Mouse (Mus musculus): ENCODE measurements around the gene Ankle1.

Gene Ankle1

DNA sequence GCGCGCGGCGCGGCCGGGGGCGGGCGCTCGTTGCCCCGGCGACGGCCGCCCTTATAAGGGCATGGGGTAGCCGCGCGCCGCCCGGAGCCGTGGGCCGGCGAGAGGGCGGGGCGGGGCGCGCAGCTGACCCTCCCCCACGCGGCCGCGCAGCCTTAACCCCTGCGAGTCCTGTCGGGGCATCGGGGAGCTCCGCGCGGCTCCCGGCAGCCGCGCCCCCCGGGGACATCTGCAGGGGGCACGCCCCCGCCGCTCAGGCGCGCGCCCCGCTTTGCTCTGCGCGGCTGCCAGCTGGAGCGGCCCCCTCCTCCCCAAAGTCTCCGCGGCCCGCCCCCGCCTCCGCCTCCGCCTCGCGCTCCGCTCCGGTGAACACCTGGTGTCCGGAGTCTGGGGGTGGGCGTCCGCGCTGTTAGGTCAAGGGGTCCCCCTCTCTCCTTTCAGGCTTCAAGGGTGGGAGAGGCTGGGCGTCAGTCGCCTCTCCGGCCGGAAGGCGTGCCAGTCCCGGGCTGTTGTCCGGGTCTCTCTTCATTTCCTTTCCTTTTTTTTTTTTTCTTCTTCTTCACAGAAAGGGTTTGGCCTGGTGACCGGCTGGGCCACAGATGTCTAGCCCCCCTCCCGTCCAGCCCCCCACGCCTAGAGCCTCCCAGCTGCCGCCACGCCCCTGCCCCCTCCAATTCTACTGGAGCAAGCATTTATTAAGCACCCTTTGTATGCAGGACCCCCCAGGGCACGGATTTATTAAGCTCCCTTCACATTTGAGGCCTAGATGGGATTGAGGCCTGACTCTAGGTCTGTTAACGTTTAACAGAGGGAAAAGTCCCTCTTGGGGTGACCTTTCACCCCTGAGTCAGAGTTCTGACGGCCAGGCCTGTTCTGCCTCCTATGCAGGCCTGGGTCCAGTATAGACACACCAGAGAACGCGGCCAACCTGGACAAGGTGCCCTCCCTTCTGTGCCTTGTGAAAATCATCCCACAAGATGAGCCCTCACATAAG, 23.5 kb upstream of the Ankle1 start:
- DNase-seq (ENCODE audit: low read depth, low spot score) = peak; percentile 87

- no peak for DNase-seq (ENCODE audit: low read depth, low spot score)
These were observed 22.4 kb upstream of the Ankle1 start for GRCm38 (mm10) chr8:71383396-71383795.

- DNase-seq (ENCODE audit: low read depth, low spot score) = peak; percentile 27
These were observed 21.9 kb upstream of the Ankle1 start for GRCm38 (mm10) chr8:71383860-71384259.

DNA sequence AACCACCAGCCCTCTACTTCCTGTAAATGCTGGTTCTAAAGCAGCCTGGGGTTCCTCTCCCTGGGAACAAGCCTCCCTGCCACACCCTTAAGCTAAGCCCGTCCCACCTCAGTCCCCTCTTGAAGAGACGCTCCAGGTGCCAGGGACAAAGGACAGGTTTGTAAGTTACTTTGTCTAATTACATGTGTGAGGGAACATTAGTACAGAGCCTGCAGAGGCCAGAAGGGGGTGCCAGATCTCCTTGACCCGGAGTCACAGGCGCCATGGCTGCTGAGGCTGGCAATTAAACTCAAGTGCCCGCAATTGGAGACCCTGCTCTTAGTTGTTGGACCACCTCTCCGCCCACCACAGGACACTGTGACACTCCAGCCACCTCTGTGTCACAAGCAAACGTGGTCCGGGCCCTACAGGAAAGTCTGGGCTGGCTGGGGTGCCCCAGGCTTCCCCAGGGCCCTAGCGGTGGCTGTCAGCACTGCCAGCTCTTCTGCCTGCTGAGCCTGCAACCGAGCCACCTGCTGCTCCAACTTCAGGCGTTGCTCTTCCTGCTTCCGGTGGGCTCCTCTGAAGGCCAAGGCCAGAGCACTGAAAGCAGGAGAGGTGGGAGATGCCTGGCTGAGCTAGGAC, 20.5 kb upstream of the Ankle1 start:
- peak; percentile 84 for DNase-seq (ENCODE audit: low read depth, low spot score)

DNA sequence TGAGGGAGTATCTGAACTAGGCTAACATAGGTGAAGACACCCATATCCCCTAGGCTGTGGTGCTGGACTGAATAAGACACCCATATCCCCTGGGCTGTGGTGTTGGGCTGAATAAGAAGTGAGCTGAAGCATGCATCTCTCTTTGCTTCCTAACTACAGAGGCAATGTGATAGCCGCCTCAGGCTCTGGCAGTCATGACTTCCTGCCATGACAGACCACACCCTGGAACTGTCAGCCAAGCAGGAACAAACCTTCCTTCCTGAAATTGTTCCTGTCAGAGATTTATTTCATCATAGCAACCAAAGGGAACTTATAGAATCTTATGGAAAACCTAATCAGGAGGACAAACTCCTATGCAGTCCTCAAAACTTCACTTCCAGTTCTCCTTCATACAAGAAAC, 17.5 kb upstream of the Ankle1 start:
- no peak for DNase-seq (ENCODE audit: low read depth, low spot score)

DNA sequence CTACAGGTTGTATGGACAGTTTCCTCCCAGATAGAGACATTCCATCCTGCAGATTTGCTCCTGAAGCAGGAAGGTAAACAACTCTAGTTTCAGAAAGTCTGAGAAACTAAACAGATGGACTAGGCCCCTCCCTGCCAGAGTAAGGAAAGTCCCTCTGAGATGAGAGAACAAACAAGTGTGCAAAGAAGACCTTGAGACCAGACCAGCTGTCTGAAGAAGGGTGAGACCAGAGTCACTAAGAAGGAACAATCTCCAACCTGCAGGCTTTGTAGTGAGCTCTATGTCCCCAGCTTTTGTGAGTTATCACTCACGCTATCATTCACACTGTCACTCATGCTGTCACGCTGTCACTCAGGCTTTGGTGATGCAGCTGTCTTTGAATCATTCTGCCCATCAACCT, 14.1 kb upstream of the Ankle1 start:
- peak; percentile 78 for DNase-seq (ENCODE audit: low read depth, low spot score)

DNA sequence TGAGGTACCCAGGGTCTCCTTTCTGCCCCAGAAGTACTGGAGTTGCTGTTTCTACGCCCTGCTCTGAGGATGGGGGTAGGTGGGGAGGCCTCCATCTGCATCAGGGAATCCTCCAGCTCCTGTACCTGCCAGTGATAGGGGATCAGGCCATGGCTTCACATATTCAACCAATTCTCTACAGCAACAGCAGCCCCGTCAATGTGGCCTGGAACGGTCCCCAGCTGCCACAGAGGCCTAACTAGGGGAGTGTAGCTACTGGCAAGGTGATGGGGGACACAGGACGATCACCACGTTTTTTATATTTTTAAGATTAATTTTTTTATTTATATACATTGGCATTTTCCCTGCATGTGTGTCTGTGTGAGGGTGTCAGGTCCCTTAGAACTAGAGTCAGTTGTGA, 13.4 kb upstream of the Ankle1 start:
- DNase-seq (ENCODE audit: low read depth, low spot score) = no peak

GRCm38 (mm10) chr8:71392871-71393270, 12.9 kb upstream of the Ankle1 start:
- DNase-seq (ENCODE audit: low read depth, low spot score) = peak; percentile 80

GRCm38 (mm10) chr8:71394481-71394880, 11.3 kb upstream of the Ankle1 start:
- DNase-seq (ENCODE audit: low read depth, low spot score) = no peak

- no peak for DNase-seq (ENCODE audit: low read depth, low spot score)
These were observed 10.7 kb upstream of the Ankle1 start for GRCm38 (mm10) chr8:71395071-71395470.

GRCm38 (mm10) chr8:71395629-71396028, 10.2 kb upstream of the Ankle1 start, which contains the start of gene Ushbp1:
TSS of gene Ushbp1 (minus strand) at chr8:71395802.
- no peak for DNase-seq (ENCODE audit: low read depth, low spot score)

DNA sequence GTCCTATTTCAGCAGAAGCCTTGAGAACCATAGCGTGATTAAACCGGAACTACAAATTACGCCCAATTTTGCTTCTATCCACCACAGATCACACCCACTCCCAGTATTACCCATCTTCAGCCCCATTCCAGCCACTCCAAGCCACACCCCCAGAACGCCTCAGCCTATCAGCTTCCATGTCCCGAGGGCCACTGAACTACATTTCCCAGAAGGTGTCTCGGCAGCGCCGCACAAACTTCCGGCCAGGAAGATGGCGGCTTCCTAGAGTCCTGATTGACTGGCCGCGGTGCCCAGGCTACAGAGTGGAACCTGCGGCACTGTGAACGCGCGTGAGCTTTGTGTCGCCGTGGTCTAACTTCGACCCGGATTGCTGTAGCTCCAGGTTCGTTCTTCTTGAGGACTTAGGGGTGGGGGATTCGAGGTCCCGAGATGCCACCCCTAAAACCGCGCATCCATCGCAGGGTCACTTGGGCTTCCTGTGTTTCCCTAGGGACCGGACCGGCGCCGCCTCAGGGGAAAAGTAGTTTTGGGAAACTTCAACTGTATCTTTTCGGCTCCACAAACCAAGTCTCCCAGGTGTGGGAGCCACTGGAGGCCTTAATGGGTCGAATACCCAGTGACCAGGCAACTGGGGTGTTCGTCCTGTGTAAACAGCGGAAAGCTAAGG, 9.0 kb upstream of the Ankle1 start, which contains the start of gene Babam1:
Babam1 (plus strand) TSS at position 223 of the 667 bp plus-strand sequence.
- peak; percentile 98 for DNase-seq (ENCODE audit: low read depth, low spot score)

DNA sequence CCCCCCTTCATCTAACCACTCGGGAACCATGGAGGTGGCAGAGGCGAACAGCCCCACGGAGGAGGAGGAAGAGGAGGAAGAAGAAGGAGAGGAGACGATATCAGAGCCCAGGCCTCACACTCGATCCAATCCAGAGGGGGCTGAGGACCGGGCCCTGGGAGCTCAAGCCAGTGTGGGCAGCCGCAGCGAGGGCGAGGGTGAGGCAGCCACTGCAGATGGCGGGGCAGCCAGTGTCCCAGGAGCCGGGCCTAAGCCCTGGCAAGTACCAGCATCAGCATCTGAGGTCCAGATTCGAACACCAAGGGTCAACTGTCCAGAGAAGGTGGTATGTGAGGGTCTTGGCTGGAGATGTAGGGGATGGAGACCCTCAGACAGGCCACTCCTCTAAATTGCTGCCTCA, 8.1 kb upstream of the Ankle1 start:
- no peak for DNase-seq (ENCODE audit: low read depth, low spot score)

DNA sequence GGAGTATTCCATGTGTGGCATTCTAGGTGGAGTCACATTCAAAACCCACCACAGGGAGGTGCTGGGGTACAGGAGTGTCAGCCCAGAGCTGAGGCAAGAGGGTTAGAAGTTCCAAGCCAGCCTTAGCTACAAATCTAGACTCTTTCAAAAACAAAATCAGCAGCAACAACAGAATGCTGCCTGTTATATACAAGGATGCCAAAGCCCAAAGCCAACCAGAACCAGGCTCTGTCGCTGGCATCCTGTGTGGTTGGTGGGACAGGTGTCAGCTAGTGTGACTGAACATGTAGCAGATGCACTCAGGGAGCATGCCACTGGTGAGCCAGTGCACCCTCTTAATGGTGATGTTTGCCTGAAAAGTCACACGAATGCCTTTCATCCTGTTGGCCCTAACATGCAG, 5.0 kb upstream of the Ankle1 start:
- DNase-seq (ENCODE audit: low read depth, low spot score) = no peak

GRCm38 (mm10) chr8:71401454-71401853, 4.4 kb upstream of the Ankle1 start:
- DNase-seq (ENCODE audit: low read depth, low spot score) = no peak

DNA sequence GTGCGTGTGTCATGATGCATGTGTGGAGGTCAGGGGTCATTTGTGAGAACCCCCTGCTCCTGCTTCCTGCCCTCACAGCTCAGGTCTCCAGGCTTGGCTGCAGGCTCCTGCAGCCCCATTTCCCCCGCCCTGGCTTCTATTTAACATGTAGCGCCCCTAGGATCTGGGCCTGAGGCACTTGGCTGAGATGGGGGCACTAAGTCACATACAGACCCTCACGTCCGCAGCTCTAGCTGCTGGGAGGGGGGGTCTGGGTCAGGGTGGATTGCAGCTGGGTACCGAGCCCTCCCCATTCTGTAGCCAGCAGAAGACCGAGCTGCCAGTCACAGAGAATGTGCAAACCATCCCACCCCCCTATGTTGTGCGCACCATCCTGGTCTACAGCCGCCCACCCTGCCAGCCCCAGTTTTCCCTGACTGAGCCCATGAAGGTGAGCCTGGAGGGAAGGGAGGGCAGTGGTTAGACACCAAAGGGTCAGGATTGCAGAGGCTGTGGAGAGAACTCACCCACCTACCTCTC, 3.3 kb upstream of the Ankle1 start:
- DNase-seq (ENCODE audit: low read depth, low spot score) = no peak

DNA sequence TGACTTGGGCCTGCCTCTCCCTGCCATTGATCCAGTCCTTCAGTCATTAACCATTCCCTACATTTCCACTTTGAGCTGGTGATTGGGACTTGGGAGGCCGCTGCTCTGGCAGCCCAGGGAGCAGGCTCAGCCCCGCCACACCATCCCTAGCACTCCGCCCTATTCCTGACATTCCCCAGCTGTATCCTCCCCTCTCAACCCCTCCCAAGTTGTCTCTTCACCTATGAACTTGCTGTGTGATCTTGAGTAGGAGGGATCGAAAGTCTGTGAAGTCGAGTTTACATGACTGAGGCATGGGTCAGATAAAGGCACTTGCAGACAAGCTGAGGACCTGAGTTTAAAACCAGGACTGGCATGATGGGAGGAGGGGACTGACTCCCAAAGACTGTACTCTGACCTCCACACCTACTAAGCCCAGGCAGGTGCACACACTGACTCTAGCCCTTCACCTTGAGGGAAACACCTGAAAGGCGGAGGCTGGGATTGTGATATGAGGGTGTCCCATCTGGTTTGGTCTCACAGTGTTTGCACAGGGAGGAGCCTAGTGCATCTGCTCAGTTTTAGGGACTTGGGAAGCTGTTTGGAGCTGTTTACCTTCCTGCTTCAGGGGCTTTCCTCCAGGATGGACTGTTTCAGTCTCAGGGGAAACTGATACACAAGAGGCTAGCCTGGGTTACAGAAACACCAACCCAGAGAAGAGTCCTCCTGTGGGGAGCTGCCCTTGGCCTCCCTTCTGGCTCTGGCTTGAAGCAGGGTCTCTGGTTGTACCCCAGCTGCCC, 2.5 kb upstream of the Ankle1 start:
- no peak for DNase-seq (ENCODE audit: low read depth, low spot score)

DNA sequence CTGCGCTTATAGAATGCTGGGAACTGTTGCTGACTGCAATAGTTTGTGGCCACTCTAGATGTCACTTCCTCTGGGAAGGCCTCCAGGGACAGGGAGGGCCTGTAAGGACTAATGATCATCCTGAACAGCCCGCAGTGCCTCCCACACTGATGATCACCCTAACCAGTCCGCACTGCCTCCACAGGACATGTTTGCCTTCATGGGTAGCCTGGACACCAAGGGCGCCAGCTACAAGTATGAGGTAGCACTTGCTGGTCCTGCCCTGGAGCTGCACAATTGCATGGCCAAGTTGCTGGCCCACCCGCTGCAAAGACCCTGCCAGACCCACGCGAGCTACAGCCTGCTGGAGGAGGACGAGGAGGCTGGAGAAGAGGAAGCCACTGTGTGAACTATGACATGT, 1.8 kb upstream of the Ankle1 start:
- no peak for DNase-seq (ENCODE audit: low read depth, low spot score)

- DNase-seq (ENCODE audit: low read depth, low spot score) = peak; percentile 66
These were observed 859 bp upstream of the Ankle1 start for GRCm38 (mm10) chr8:71404951-71405351.

- peak; percentile 92 for DNase-seq (ENCODE audit: low read depth, low spot score)
These were observed 547 bp downstream of the Ankle1 start for GRCm38 (mm10) chr8:71406099-71407015.
